Mouse (Mus musculus): ENCODE data around the gene Mif4gd. TPM values are rescaled to one million over a fixed set of nuclear protein-coding genes. Genes with fewer than 3 reads are reported as not detected.
A peak's percentile ranks its signal among the peaks of the same experiment; 100 is the strongest.

Gene Mif4gd
- polyA plus RNA-seq, 1 experiment: 127 TPM

DNA sequence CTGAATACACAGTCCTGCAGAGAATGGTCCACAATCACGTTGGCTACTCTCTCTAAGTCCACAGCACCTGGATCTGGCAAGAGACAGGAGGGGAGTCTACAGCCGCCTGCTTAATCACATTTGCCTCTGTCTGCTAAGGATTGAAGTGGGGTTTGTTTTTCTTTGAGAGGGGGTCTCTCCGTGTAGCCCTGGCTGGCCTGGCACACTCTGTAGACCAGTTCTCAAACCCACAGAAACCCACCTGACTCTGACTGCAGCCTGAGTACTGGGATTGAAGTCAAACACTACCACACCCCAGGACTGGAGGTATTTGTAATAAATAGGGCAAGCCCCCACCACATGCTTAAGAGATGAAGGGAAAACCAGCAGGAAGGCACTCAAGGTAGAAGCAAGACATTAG lies 3.2 kb downstream of the Mif4gd start:
- Histone ChIP-seq H3K4me1 (ENCODE audit: control insufficient read depth, insufficient read depth, insufficient read length, low read length) (peaks cover 7% of the 10 kb centered on the region), H3K4me3 (ENCODE audit: insufficient read depth, low read depth, low read length) (no peak overlapping the region), H3K27ac (replicated peaks; ENCODE audit: low read depth, low read length) (no peak overlapping the region)

DNA sequence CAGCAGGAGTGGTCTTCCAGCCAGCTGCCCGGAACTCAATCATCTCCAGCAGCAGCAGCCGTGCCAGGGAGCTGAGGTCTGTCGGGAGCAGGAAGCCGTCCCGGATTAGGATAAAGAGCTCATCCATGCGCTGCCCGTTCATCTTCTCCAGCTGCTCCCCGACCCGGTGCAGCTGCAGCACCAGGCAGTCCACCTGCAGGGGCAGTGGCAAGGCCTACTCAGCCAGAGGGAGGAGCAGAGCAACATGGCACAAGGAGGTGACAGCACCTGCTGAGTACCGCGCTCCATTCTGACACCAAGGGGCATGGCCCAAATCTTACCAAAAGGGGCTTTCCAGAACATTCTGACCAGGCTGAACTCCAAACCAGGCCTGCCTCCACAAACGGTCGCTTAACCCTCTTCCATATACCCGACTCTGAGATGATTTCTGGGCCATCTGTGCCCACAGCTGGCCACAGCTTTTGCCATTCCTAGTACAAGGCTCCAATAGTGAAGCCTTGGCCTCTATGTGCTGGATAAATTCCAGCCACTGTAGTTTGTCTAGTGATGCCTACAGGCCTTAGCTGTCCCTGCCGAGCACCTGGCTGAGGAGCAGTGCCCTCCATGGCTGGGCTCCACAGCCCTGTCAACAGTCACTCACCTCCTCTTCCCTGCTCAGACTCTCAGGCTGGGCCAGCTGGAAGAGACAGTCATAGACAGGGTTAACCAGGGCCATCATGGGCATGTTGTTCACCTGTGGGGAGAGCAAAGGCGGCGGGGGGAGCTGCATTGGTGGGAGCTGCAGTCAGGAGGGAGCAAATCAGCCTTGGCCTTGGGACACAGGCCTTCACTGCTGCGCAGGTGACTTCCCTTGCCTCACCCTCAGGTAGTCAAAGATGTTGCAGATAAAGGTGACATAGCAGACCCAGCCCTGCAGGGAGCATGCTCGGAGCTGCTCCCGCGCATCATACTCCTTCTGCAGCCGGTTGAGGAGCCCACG lies 4.1 kb downstream of the Mif4gd start:
- peaks cover 3% of the 10 kb centered on the region for H3K4me1 ChIP-seq (ENCODE audit: control insufficient read depth, insufficient read depth, insufficient read length, low read length)
- no peak overlapping the region for H3K27ac ChIP-seq (replicated peaks; ENCODE audit: low read depth, low read length)
- no peak overlapping the region for H3K4me3 ChIP-seq (ENCODE audit: insufficient read depth, low read depth, low read length)

DNA sequence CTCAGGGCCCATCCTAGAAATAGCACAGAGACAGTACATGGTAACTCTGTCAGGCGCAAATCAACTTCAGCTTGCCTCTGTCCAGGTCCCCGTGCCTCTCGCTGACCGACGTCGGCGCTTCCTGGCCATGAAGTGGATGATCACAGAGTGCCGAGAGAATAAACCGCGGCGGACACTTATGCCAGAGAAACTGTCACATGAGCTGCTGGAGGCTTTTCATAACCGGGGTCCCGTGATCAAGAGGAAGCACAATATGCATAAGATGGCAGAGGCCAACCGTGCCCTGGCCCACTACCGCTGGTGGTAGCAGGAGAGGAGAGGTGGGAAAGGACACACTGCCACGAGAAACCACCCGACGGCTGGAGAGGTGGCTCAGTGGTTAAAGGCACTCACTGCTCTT lies 6.0 kb downstream of the Mif4gd start:
- no peak overlapping the region for H3K27ac ChIP-seq (replicated peaks; ENCODE audit: low read depth, low read length)
- H3K4me1 ChIP-seq (ENCODE audit: control insufficient read depth, insufficient read depth, insufficient read length, low read length): peaks cover 11% of the 10 kb centered on the region
- no peak overlapping the region for H3K4me3 ChIP-seq (ENCODE audit: insufficient read depth, low read depth, low read length)

DNA sequence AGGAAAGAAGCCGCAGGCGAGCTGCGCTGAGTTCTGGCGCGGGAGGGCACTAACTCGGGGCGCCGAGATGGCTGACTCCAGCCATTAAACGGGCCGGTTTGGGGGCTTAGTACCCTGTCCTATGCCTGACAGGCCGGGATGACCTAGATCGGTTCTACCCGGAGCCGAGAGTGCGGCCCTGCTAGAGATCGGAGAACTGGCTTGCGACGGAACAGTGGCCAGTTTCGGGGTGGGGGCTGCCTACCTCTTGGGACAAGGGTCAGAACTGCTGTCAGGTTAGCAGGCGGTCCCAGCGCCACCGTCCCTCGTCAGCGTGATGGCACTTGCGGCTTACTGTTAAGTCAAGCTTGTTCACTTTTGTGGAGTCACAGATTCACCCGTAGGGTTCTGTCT lies 8.5 kb downstream of the Mif4gd start:
- Histone ChIP-seq H3K4me3 (ENCODE audit: insufficient read depth, low read depth, low read length) (peak overlapping the region; percentile 88), H3K4me1 (ENCODE audit: control insufficient read depth, insufficient read depth, insufficient read length, low read length) (peaks cover 11% of the 10 kb centered on the region), H3K27ac (replicated peaks; ENCODE audit: low read depth, low read length) (peak overlapping the region; percentile 99)

DNA sequence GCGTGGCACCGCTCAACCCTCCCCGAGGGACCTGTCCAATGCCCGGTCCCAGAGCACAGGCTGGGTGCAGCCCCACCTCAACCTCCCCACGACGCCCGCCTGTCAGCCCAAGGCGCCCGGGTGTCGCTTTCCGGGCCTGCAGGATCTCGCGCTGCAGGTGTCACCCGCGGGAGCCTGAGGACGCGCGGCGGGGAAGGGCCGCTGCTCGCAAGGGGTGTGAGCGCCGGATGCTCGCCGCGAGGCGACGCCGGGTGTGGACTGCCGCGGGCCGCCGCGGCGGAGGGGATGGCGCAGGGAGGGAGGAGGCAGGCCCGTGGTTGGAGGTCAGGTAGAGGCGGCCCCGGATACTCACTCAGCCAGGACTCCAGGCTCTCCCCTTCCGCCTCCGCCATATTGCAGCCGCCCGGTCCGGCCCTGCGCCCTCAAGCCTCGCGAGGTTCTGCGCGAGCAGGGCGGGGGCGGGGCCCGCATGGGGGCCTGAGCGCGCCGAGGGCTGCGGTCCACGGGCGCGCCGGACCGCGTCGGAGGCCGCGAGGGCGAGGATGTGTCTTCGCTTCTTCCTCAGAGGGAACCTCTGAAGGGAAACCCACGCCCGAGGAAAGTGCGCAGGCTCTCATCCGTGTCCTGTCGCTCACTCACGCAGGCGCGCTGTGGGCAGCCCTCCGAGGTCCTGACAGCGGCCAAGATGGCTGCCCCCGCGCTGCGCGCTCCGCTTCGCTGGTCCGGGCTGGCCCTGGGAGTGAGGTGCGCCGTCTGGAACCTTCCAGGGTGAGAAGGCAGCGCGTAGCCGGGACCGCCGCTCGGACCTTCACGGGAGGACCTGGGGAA lies 9.1 kb downstream of the Mif4gd start, which contains the start of the genes Mrps7 and Gga3:
TSS of gene Mrps7 (plus strand) at position 450 of the 828 bp plus-strand sequence.
TSS of gene Gga3 (minus strand) at position 576 of the 828 bp plus-strand sequence.
- H3K27ac ChIP-seq (replicated peaks; ENCODE audit: low read depth, low read length): peak within 1 kb of the TSS; percentile 99
- peak within 1 kb of the TSS; percentile 88 for H3K4me3 ChIP-seq (ENCODE audit: insufficient read depth, low read depth, low read length)
- H3K4me1 ChIP-seq (ENCODE audit: control insufficient read depth, insufficient read depth, insufficient read length, low read length): peaks cover 11% of the 10 kb centered on the region

DNA sequence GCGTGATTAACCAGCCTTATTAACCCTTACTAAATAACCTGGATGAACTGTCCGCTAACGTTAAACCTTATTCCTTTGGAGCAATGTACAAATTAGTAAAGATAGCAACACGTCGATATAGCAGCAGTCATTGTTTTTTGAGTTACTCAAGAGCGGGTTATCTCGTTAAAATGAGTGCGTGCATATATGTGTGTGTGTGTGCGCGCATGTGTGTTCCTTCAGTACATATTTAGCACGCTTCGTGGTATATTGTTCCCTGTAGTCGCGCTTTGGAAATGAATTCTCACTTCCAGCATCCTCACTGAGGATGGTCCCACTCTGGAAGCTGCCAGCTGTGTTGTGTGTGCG lies 9.7 kb downstream of the Mif4gd start:
- peak overlapping the region; percentile 88 for H3K4me3 ChIP-seq (ENCODE audit: insufficient read depth, low read depth, low read length)
- H3K4me1 ChIP-seq (ENCODE audit: control insufficient read depth, insufficient read depth, insufficient read length, low read length): peaks cover 11% of the 10 kb centered on the region
- peak overlapping the region; percentile 40 for H3K27ac ChIP-seq (replicated peaks; ENCODE audit: low read depth, low read length)

DNA sequence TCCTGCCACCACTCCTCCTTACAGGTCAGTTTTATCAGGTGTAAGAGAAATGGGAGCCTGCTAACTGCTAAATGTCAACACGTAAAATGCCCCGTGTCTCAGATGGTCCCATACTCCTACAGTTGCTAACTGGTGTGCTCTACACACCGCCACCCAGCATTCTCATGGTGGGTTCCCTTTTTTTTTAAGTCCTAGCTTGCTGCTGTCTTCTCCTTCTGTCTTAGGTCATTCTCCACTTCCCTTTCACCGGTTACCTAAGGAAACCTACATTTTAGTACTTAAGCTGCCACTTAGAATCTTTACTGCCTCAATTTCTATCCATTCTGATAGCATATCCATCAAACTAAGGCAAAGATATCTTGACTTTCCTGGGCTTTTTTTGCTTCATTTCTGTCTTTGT lies 11.6 kb downstream of the Mif4gd start:
- H3K4me3 ChIP-seq (ENCODE audit: insufficient read depth, low read depth, low read length): no peak overlapping the region
- H3K4me1 ChIP-seq (ENCODE audit: control insufficient read depth, insufficient read depth, insufficient read length, low read length): peaks cover 11% of the 10 kb centered on the region

DNA sequence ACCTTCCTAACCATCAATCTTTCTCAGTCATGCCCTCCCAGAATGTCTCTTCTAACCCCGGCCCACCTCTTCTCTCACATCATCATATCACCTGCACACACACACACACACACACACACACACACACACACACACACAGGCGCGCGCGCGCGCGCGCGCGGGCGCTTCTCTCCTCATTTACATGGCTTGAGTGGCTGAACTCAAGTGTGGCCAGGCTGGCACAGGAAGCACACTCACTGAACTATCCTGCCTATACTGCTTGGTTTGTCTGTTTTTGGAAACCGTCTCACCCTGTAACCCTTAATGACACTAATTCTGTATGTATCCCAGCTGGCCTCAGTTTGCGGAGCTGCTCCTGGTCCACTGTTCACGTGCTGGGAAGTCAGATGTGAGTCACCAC lies 12.0 kb downstream of the Mif4gd start:
- H3K4me1 ChIP-seq (ENCODE audit: control insufficient read depth, insufficient read depth, insufficient read length, low read length): peaks cover 11% of the 10 kb centered on the region
- no peak overlapping the region for H3K4me3 ChIP-seq (ENCODE audit: insufficient read depth, low read depth, low read length)
- H3K27ac ChIP-seq (replicated peaks; ENCODE audit: low read depth, low read length): no peak overlapping the region

More for the DNA sequence above, 11.6 kb downstream of the Mif4gd start:
- no peak overlapping the region for H3K27ac ChIP-seq (replicated peaks; ENCODE audit: low read depth, low read length)

DNA sequence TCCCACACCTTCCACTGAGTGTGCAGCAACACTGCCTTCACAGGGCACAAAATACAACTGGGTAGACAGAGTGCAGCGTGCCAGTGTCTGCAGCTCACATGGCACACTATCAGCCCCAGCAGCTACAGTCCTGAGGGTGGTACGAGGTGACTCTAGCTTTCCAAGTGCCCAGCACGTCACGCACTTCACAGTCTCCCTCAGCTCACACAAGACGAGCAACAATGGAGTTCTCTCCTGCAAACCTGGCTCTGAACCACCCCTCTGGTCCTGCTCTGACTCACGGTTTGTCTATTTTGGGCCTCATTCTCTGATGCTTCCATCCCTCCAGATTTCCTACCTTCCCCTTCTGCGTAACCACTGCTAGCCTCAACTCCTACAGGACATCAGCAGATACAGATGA lies 13.0 kb downstream of the Mif4gd start:
- Histone ChIP-seq H3K4me1 (ENCODE audit: control insufficient read depth, insufficient read depth, insufficient read length, low read length) (peaks cover 10% of the 10 kb centered on the region), H3K27ac (replicated peaks; ENCODE audit: low read depth, low read length) (no peak overlapping the region), H3K4me3 (ENCODE audit: insufficient read depth, low read depth, low read length) (no peak overlapping the region)

DNA sequence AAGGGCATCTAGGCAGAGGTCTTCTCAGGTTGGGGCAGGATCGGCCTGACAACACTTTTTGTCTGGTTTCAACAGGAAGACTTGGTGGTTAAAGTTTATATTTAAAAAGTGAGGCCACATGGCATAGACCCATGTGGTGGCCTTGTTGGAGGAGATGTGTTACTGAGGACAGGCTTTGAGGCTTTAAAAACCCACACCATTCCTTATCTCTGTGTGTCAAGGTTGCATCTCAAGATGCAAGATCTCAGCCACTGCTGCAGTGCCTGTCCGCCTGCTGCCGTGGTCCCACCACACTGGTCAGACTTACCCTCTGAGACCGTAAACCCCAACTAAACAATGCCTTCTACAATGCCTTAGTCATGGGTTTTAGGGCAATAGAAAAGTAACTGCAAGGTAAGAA lies 14.5 kb downstream of the Mif4gd start:
- peaks cover 8% of the 10 kb centered on the region; the same call in 1 of the 2 replicates for H3K4me1 ChIP-seq (ENCODE audit: control insufficient read depth, insufficient read depth, insufficient read length, low read length)
- H3K4me3 ChIP-seq (ENCODE audit: insufficient read depth, low read depth, low read length): no peak overlapping the region
- no peak overlapping the region for H3K27ac ChIP-seq (replicated peaks; ENCODE audit: low read depth, low read length)

DNA sequence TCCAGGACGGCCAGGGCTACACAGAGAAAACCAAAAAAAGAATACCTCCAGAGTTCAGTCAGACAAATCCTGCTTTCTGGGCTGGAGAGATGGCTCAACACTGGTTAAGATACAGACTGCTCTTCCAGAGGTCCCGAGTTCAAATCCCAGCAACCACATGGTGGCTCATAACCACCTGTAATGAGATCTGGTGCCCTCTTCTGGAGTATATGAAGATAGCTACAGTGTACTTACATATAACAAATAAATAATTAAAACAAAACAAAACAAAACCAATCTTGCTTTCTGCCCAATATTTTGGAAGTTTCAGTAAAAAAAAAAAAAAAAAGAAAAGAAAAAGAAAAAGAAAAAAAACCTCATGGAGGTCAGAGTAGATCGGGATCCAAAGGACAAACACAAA lies 17.6 kb downstream of the Mif4gd start:
- Histone ChIP-seq H3K4me1 (ENCODE audit: control insufficient read depth, insufficient read depth, insufficient read length, low read length) (no peaks in the 10 kb centered on the region), H3K27ac (replicated peaks; ENCODE audit: low read depth, low read length) (no peak overlapping the region), H3K4me3 (ENCODE audit: insufficient read depth, low read depth, low read length) (no peak overlapping the region)

DNA sequence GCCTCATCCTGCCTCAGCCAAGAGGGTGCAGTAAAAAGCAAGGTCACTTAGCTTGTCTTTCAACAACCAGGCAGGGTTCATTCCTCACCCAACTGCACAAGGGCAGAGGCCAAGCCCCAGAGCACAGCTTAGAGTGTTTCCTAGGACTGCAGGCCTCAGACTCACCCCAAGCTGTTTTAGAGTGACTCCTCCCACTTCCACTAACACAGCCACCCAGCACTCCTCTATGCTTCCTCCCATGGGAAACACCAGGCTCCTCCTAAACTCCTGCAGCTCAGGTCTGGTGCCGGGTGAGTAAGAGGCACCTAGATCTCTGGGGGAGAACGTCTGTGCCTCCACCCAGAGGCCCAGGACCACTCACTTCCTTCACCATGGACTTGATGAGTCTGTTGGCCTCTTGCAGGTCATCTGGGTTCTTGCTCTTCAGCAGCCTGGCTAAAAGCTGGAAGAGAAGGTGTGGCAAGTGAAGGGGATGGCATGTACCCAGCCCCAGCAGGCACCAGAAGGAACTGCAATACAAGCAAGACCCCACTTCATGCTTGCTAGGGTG lies 22.2 kb downstream of the Mif4gd start:
- Histone ChIP-seq H3K27ac (replicated peaks; ENCODE audit: low read depth, low read length) (no peak overlapping the region), H3K4me3 (ENCODE audit: insufficient read depth, low read depth, low read length) (no peak overlapping the region), H3K4me1 (ENCODE audit: control insufficient read depth, insufficient read depth, insufficient read length, low read length) (no peaks in the 10 kb centered on the region)

DNA sequence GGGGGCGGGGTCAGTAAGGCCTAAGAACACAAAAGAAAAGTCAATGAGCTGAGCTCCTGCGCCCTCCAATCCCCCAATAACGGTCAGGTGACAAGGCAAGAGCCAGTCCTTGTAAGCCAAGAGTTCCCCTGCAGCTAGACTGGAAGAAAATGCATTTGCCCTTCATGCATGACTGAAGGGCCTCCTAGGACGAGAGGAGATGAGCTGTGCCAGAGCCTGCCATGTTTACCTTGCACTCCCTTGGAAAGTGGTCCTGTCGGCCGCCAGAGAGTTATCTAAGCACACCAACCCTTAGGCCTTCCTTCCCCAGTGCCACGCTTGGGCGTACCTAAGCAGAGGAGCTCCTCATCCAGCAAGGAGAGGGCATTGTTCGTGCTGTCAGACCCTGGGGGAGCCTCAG lies 24.8 kb downstream of the Mif4gd start:
- Histone ChIP-seq H3K4me3 (ENCODE audit: insufficient read depth, low read depth, low read length) (no peak overlapping the region), H3K4me1 (ENCODE audit: control insufficient read depth, insufficient read depth, insufficient read length, low read length) (peaks cover 8% of the 10 kb centered on the region; the same call in 1 of the 2 replicates), H3K27ac (replicated peaks; ENCODE audit: low read depth, low read length) (no peak overlapping the region)

DNA sequence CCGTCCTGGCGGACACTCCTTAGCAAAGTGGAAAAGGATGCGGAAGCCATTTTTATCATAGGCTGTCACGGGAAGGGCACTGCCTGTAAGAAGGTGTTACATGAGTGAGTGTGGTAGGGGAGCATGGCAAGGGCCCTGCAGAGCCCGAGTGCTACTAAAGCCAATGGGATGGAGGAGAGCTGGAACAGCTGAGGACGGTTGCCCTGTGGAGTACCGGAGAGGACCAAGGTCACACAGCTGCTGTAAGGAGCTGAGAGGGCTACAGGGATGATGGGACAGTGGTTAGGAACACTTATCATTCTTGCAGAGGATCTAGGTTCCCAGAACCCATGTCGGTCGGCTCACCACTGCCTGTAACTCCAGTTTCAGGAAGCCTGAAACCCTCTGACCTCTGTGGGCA lies 26.4 kb downstream of the Mif4gd start:
- Histone ChIP-seq H3K27ac (replicated peaks; ENCODE audit: low read depth, low read length) (no peak overlapping the region), H3K4me1 (ENCODE audit: control insufficient read depth, insufficient read depth, insufficient read length, low read length) (peaks cover 8% of the 10 kb centered on the region; the same call in 1 of the 2 replicates), H3K4me3 (ENCODE audit: insufficient read depth, low read depth, low read length) (no peak overlapping the region)

DNA sequence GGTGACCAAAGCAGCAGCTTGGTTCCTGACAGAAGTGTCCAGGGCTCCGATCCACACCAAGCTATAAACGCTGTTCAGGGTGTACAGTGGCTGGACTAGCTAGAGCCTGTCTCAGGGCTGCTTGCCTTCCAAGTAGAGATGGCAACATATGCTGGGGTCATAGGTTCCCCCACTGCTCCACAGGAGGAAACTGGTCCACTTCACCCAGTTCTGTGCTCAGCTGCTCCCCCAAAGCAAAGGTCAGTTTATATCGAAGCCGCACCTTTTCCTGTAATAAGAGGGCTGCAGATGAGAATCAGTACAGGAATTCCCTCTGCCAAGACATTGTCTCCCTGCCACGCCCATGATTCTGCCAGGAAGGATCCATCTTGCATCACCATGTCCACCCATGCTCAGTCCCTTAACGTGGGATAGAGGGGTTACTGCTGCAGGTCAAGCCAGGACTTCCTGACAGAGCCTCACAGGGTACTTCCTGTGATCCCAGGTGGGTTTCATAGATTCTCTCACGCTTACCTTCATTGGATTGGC lies 27.1 kb downstream of the Mif4gd start:
- Histone ChIP-seq H3K4me3 (ENCODE audit: insufficient read depth, low read depth, low read length) (no peak overlapping the region), H3K27ac (replicated peaks; ENCODE audit: low read depth, low read length) (peak overlapping the region; percentile 43; the same call in 1 of the 2 replicates), H3K4me1 (ENCODE audit: control insufficient read depth, insufficient read depth, insufficient read length, low read length) (peaks cover 8% of the 10 kb centered on the region; the same call in 1 of the 2 replicates)
